Mouse (Mus musculus) liver, postnatal 0 days (tissue): ENCODE measurements around the gene Gnptab. TPM values are rescaled to one million over a fixed set of nuclear protein-coding genes. Genes with fewer than 3 reads are reported as not detected.

Source experiments
- ATAC-seq: fragments of 200-750 bp; cut with Nextera tagmentation; 2 replicates; pipeline ENCODE4 v1.8.0; 2017; ENCODE audit warnings: mild to moderate bottlenecking, moderate library complexity
- DNase-seq: peaks from one replicate; pipeline ENCODE4 v3.0.0-alpha.2; 2016
- H3K27ac ChIP-seq: fragments of 300-500 bp; sonication (generic); 2 replicates; pipeline ENCODE4 v1.5.1; 2014; ENCODE audit warnings: antibody characterized with exemption, moderate library complexity, mild to moderate bottlenecking, low read depth
- H3K27me3 ChIP-seq: fragments of 300-500 bp; sonication (generic); 2 replicates; pipeline ENCODE4 v1.6.1; 2014; ENCODE audit warnings: low read length, control low read depth, mixed read lengths; ENCODE audit not compliant: insufficient read depth
- H3K36me3 ChIP-seq: fragments of 300-500 bp; sonication (generic); replicated peaks from 2 replicates; pipeline ENCODE4 v1.6.1; 2014; ENCODE audit warnings: mild to moderate bottlenecking, control low read depth, low read length, moderate library complexity, mixed read lengths; ENCODE audit not compliant: insufficient read depth
- H3K4me1 ChIP-seq: fragments of 300-500 bp; sonication (generic); 2 replicates; pipeline ENCODE4 v1.6.1; 2014; ENCODE audit warnings: antibody characterized with exemption, mild to moderate bottlenecking, control low read depth; ENCODE audit not compliant: insufficient read depth
- H3K4me2 ChIP-seq: fragments of 300-500 bp; sonication (generic); 2 replicates; pipeline ENCODE4 v1.6.1; 2014; ENCODE audit warnings: low read depth, mild to moderate bottlenecking, low read length, moderate library complexity, mixed read lengths
- H3K4me3 ChIP-seq: fragments of 300-500 bp; sonication (generic); 2 replicates; pipeline ENCODE4 v1.5.1; 2014; ENCODE audit warnings: low read depth, low read length
- H3K9ac ChIP-seq: fragments of 300-500 bp; sonication (generic); replicated peaks from 2 replicates; pipeline ENCODE4 v1.6.1; 2014; ENCODE audit warnings: mild to moderate bottlenecking, moderate library complexity
- H3K9me3 ChIP-seq: fragments of 300-500 bp; sonication (generic); 2 replicates; pipeline ENCODE4 v1.6.1; 2016; ENCODE audit warnings: mild to moderate bottlenecking, control low read depth, low read length, mixed read lengths
- CTCF ChIP-seq: sonication (generic); IDR thresholded peaks from 2 replicates; pipeline ENCODE4 v1.5.1; 2016; ENCODE audit warnings: antibody characterized with exemption, low read depth
- EP300 ChIP-seq: IDR thresholded peaks from 2 replicates; pipeline ENCODE4 v1.6.1; 2016; ENCODE audit warnings: antibody characterized with exemption, low read depth, mild to moderate bottlenecking
- WGBS: fragments of 180-500 bp; shearing (Covaris S2); extraction: QIAGEN DNeasy Blood & Tissue Kit; methylation state at CpG from one replicate; pipeline ENCODE4 v1.1.7; 2014; ENCODE audit not compliant: insufficient replicate concordance; 5-methylcytosine and 5-hydroxymethylcytosine counted together
- polyA plus RNA-seq: library from polyadenylated mRNA; unstranded; fragments of >200 nt; fragmentation: Nextera tagmentation; extraction: Ambion mirVana; gene quantifications from 2 replicates; pipeline ENCODE4 v1.2.1, GENCODE M21; 2015

Gene Gnptab
- polyA plus RNA-seq, 1 experiment from 2014 or later, result 1.8 TPM

DNA sequence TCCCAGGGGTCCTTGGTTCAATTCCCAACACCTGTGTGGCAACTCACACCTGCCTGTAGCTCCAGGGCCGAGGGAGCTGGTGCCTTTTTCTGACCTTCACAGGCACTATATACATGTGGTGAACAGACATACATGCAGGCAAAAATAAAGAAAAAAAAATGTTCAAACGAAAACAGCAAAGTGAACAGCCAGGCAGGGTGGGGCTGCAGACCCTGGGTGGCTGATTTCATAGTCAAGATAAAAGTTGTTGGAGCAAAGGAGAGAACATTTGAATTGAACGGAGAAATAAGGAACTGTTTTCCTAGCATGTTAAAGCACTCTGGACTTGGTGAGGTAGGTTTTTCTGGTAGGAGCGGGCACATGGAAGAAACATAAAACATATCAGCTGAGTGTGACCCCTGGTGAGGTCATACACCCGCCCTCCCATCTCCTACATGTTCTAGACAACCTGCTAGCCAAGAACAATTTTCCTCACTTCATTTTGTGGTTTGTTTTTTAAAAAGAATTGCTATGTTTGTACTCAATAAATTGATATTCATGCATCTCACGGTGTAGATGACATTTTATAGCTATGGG lies 19.8 kb downstream of the Gnptab start:
- Histone ChIP-seq H3K4me2 (no peak overlapping the region), H3K27ac (no peak overlapping the region), H3K4me3 (no peak overlapping the region), H3K36me3 (no peaks in the 10 kb centered on the region), H3K27me3 (no peaks in the 10 kb centered on the region), H3K9ac (no peak overlapping the region), H3K4me1 (no peaks in the 10 kb centered on the region), H3K9me3 (no peaks in the 10 kb centered on the region)
- DNase-seq (no peak), ATAC-seq (no peak)
- no peak for TF ChIP-seq EP300
- WGBS, result 69% methylated on average over 6 of the region's 6 CpGs

DNA sequence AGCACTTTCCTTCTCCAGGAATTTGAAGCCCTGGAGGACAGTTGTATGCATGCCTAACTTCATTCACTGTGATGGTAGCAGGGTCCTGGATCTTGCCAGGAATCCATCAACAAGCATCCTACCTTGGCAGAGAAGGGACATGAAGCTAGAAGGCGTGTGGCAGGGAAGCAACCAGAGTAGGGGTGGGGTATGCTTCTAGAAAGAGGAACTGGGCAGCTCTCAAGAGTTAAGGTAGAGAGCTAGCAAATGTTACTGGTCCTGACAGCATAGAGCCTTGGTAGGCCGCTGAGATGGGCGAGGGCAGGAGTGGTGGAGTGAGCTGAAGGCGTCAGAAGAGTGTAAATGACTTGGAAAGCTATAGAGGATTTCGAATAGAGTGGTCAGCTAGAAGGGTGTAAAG lies 20.3 kb downstream of the Gnptab start:
- no peak for DNase-seq
- Histone ChIP-seq H3K4me2 (no peak overlapping the region), H3K9ac (no peak overlapping the region), H3K27me3 (no peaks in the 10 kb centered on the region), H3K4me3 (no peak overlapping the region), H3K4me1 (no peaks in the 10 kb centered on the region), H3K36me3 (no peaks in the 10 kb centered on the region), H3K27ac (no peak overlapping the region), H3K9me3 (no peaks in the 10 kb centered on the region)
- 63% methylated on average over 5 of the region's 5 CpGs for WGBS
- ATAC-seq, result no peak
- TF ChIP-seq CTCF, result no peak
- TF ChIP-seq EP300, result no peak

DNA sequence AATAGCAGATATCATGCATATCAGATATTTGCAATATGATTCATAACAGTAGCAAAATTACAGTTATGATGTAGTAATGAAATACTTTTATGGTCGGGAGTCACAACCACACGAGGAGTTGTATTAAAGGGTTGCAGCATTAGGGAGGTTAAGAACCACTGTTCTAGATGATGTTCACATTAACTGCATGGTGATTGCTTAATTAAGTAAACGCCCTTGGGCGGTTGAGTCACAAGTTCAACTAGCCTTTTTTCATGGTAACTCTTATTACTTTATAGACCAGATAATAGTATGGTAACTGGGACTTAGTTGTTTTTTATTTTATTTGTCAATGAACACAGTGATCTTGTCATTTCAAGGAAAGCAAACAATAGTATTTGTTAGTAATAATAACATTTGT lies 24.1 kb downstream of the Gnptab start:
- Histone ChIP-seq H3K9ac (no peak overlapping the region), H3K4me2 (no peak overlapping the region), H3K4me1 (no peaks in the 10 kb centered on the region), H3K27ac (no peak overlapping the region), H3K36me3 (no peaks in the 10 kb centered on the region), H3K27me3 (no peaks in the 10 kb centered on the region), H3K9me3 (no peaks in the 10 kb centered on the region), H3K4me3 (no peak overlapping the region)
- no peak for DNase-seq
- no peak for ATAC-seq
- TF ChIP-seq EP300 (no peak), CTCF (no peak)
- 82% methylated on average over 4 of the region's 4 CpGs for WGBS

DNA sequence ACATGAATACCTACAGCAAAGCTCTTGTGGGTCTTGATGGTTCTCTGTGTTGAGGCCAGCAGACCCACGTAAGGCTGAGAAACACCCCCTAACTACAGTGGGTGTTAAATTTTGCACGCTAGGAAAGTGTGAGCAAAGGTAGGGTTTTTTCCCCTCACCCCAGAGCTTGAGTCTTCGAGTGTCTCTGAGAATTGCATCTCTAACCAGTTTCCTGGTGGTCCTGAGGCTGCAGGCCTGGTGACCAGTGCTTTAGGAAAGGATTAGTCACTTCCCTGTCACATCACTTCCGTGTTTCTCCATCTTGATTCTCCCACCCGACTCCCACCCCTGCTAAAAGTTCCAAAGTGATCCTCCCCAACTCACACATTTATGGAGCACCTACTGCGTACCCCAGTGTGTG lies 25.3 kb downstream of the Gnptab start:
- Histone ChIP-seq H3K27me3 (no peaks in the 10 kb centered on the region), H3K4me1 (no peaks in the 10 kb centered on the region), H3K4me3 (no peak overlapping the region), H3K4me2 (no peak overlapping the region), H3K9ac (no peak overlapping the region), H3K36me3 (no peaks in the 10 kb centered on the region), H3K9me3 (no peaks in the 10 kb centered on the region), H3K27ac (no peak overlapping the region)
- TF ChIP-seq CTCF (no peak), EP300 (no peak)
- 73% methylated on average over 6 of the region's 6 CpGs for WGBS
- DNase-seq (no peak), ATAC-seq (no peak)

DNA sequence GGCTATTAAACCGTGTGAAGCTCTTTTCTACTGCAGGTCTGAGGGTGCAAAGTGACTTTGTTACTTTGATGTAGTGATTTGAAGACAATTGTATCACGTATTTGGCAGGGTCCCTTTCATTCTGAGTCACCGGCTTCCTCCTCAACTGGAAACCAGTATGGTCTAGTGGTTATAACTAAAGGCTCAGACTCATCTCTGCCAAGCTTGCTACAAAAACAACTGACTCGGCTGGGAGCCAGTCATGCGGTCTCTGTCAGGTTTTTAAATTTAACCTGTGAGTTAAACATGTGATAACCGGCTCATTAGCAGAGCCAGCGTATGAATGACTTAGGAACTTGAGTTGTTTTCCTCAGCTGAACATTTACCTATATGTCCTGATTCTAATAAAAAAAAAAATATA lies 26.9 kb downstream of the Gnptab start:
- H3K4me2 ChIP-seq, result no peak overlapping the region
- H3K27me3 ChIP-seq, result no peaks in the 10 kb centered on the region
- no peaks in the 10 kb centered on the region; the same call in 1 of the 2 replicates for H3K4me1 ChIP-seq
- H3K27ac ChIP-seq, result no peak overlapping the region
- no peak overlapping the region for H3K4me3 ChIP-seq
- no peak for ATAC-seq
- WGBS, result 79% methylated on average over 7 of the region's 7 CpGs
- no peaks in the 10 kb centered on the region for H3K9me3 ChIP-seq
- no peak for DNase-seq
- no peaks in the 10 kb centered on the region for H3K36me3 ChIP-seq
- TF ChIP-seq EP300, result no peak
- TF ChIP-seq CTCF, result no peak
- H3K9ac ChIP-seq, result no peak overlapping the region

DNA sequence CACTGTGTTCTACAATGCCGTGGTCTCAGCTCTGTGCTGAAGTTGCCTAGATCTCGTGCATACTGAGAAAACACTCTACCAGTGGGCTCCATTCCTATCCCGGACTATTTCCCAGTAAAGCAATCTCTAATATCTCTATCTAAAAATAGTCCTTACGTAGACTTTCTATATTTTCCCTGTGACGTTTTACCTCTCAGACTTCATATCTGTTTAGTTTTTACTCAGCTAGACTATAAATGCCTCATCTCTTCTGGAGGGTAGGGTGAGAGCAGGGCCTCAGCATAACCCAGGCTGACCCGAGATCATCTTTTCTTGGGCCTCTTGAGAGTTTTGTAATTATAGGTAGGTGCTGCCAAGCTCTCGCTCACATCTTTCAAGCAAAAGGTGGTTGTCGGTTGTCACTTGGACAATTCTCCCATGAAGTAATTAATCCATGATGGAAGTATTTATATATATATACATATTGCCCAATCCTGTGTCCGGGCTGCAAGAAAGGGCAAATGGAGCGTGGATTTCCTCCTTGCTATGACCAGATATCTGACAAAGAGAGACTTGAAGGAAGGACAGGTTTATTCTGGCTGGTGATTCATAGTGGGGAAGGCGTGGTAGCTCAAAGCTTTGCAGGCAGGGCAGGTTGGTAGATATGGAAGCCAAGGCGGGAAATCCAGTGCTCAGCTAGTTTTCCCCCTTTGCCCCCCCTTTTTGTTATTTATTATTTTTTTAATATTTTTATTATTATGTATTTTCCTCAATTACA lies 29.1 kb downstream of the Gnptab start:
- H3K36me3 ChIP-seq, result no peaks in the 10 kb centered on the region
- no peak overlapping the region for H3K4me2 ChIP-seq
- H3K9ac ChIP-seq, result no peak overlapping the region
- 82% methylated on average over 12 of the region's 12 CpGs for WGBS
- H3K27me3 ChIP-seq, result no peaks in the 10 kb centered on the region
- no peak for ATAC-seq
- TF ChIP-seq EP300, result no peak
- no peak for TF ChIP-seq CTCF
- no peak overlapping the region for H3K4me3 ChIP-seq
- no peaks in the 10 kb centered on the region; the same call in 1 of the 2 replicates for H3K4me1 ChIP-seq
- no peaks in the 10 kb centered on the region for H3K9me3 ChIP-seq
- DNase-seq, result no peak
- H3K27ac ChIP-seq, result no peak overlapping the region
